Mouse (Mus musculus): ENCODE data around the gene Trio.

GRCm38 (mm10) chr15:27785280-27786001 is 240.2 kb downstream of the Trio start:
- no peak for TF ChIP-seq CTCF (IDR thresholded peaks at IDR 0.05; ENCODE audit: low read depth)
- no peak for TF ChIP-seq EP300 (IDR thresholded peaks at IDR 0.05; ENCODE audit: low read depth)

Data from liver, postnatal 0 days (tissue).